Mouse (Mus musculus) adrenal gland, postnatal 14 days (tissue): ENCODE measurements around the gene Nsun6. TPM values are rescaled to one million over a fixed set of nuclear protein-coding genes. Genes with fewer than 3 reads are reported as not detected.

Experiments used
- DNase-seq: peaks from one replicate; pipeline ENCODE4 v3.0.0; 2021; ENCODE audit warnings: mixed read lengths
- total RNA-seq: library from RNA; stranded (reverse); gene quantifications from 2 replicates; pipeline ENCODE4 v1.2.3, GENCODE M21; 2021

Nsun6 gene
- total RNA-seq, 1 experiment from 2014 or later, result 7.9 TPM

GRCm38 (mm10) chr2:14992531-14992930 lies 62.3 kb downstream of the Nsun6 start:
- no peak for DNase-seq

- DNase-seq, result no peak
Observed at GRCm38 (mm10) chr2:14989350-14989749, 65.5 kb downstream of the Nsun6 start.

GRCm38 (mm10) chr2:14988451-14988850 lies 66.4 kb downstream of the Nsun6 start:
- DNase-seq, result no peak

GRCm38 (mm10) chr2:14984029-14984428 lies 70.8 kb downstream of the Nsun6 start:
- no peak for DNase-seq

- no peak for DNase-seq
Observed at GRCm38 (mm10) chr2:14961493-14961892, 93.4 kb downstream of the Nsun6 start.

GRCm38 (mm10) chr2:14960963-14961488 lies 93.8 kb downstream of the Nsun6 start:
- DNase-seq, result no peak

GRCm38 (mm10) chr2:14953090-14953489 lies 101.8 kb downstream of the Nsun6 start:
- no peak for DNase-seq

Other genes with a start within 250 kb of the Nsun6 start
- 27.6 and 29.4 TPM in 2 replicates for gene Arl5b, start 5.7 kb downstream of the Nsun6 start, total RNA-seq